Comparison of ENCODE assay signal across 8 mouse cellular contexts in genomic region chr7:5056651-5057263, GRCm38 (mm10). TPM values are rescaled to one million over a fixed set of nuclear protein-coding genes. Genes with fewer than 3 reads are reported as not detected.
A peak's percentile ranks its signal among the peaks of the same experiment; 100 is the strongest.
DNase-seq lines count a peak whose midpoint lies in the region; ATAC-seq lines count a peak whose summit lies in the region.

No protein-coding gene starts in this region.

- H3K4me3 ChIP-seq in midbrain, embryonic 13.5 days (replicated peaks): peak overlapping the region; percentile 51

- peak overlapping the region; percentile 75 for H3K9ac ChIP-seq in midbrain, embryonic 13.5 days (replicated peaks)

- H3K4me1 ChIP-seq in midbrain, embryonic 13.5 days (replicated peaks): peaks cover 64% of the 10 kb centered on the region

- no peaks in the 10 kb centered on the region for H3K9me3 ChIP-seq in midbrain, embryonic 13.5 days

- peak; percentile 74 to 75 for DNase-seq in frontal cortex, postnatal 10 days (ENCODE audit: low spot score in 2 of 2)
- peak; percentile 6 for DNase-seq in thymus, postnatal 25 days
- DNase-seq in thymus, postnatal 36 days: no peak
- DNase-seq in layer of hippocampus, adult 18-20 months (ENCODE audit: low spot score in 2 of 2): peak; percentile 65 to 72
- no peak for DNase-seq in spleen, adult 12 weeks (ENCODE audit: low spot score)
- no peak for DNase-seq in urinary bladder, postnatal 36 days (ENCODE audit: low spot score in 2 of 2)

- no peaks in the 10 kb centered on the region for H3K36me3 ChIP-seq in midbrain, embryonic 13.5 days

- peak overlapping the region; percentile 47; the same call in 1 of the 2 replicates for H3K27ac ChIP-seq in midbrain, embryonic 13.5 days

- 2% methylated on average over 55 of the region's 55 CpGs for WGBS in midbrain, embryonic 13.5 days

- no peak for ATAC-seq in frontal cortex, adult (ENCODE audit: low TSS enrichment)
- 0 out of 2 replicates have a peak, but pooled peaks have one; percentile 3 for ATAC-seq in midbrain, embryonic 13.5 days

- peaks cover 68% of the 10 kb centered on the region for H3K27me3 ChIP-seq in midbrain, embryonic 13.5 days

- H3K4me2 ChIP-seq in midbrain, embryonic 13.5 days (replicated peaks): peak overlapping the region; percentile 68

RNA-seq across cellular contexts. Expression of gene U2af2, which starts 5.2 kb away (rescaled TPM):
- total RNA-seq in layer of hippocampus, adult 18-20 months (2021): 100 to 1,000 TPM; 181 TPM
- polyA plus RNA-seq in midbrain, embryonic 13.5 days (2015; fragmentation: Nextera tagmentation; extraction: Ambion mirVana): 121 and 128 TPM in 2 replicates

RNA-seq across cellular contexts. Expression of gene Zfp580, which starts 5.4 kb away (rescaled TPM):
- 10 to 100 TPM; 28.7 to 31.7 TPM for total RNA-seq in layer of hippocampus, adult 18-20 months (2021)
- polyA plus RNA-seq in midbrain, embryonic 13.5 days (2015; fragmentation: Nextera tagmentation; extraction: Ambion mirVana): 70.1 and 72.8 TPM in 2 replicates

RNA-seq across cellular contexts. Expression of gene Zfp784, which starts 18.5 kb away (rescaled TPM):
- total RNA-seq in layer of hippocampus, adult 18-20 months (2021): 1 to 10 TPM; 4.3 to 5.1 TPM
- 10.5 and 11.2 TPM in 2 replicates for polyA plus RNA-seq in midbrain, embryonic 13.5 days (2015; fragmentation: Nextera tagmentation; extraction: Ambion mirVana)

RNA-seq across cellular contexts. Expression of gene 4632433K11Rik, which starts 22.8 kb away (rescaled TPM):
- total RNA-seq in layer of hippocampus, adult 18-20 months (2021): under 1 TPM in 1 of 2 experiments, not detected in 1; 0.45 TPM
- polyA plus RNA-seq in midbrain, embryonic 13.5 days (2015; fragmentation: Nextera tagmentation; extraction: Ambion mirVana): not detected in 2 replicates

RNA-seq across cellular contexts. Expression of gene Epn1, which starts 23.3 kb away (rescaled TPM):
- total RNA-seq in layer of hippocampus, adult 18-20 months (2021): 100 to 1,000 TPM; 558 to 565 TPM
- polyA plus RNA-seq in midbrain, embryonic 13.5 days (2015; fragmentation: Nextera tagmentation; extraction: Ambion mirVana): 73.5 and 80.1 TPM in 2 replicates

Comparison
In these comparisons a context has a peak if more than half of its experiments do, and no peak if none do; other contexts are left out.
1. DNase-seq: peak in frontal cortex, postnatal 10 days (2 of 2), thymus, postnatal 25 days (single experiment) and layer of hippocampus, adult 18-20 months (2 of 2); none in thymus, postnatal 36 days (0 of 2), spleen, adult 12 weeks (single experiment) and urinary bladder, postnatal 36 days (0 of 2).